In the genomic region with DNA sequence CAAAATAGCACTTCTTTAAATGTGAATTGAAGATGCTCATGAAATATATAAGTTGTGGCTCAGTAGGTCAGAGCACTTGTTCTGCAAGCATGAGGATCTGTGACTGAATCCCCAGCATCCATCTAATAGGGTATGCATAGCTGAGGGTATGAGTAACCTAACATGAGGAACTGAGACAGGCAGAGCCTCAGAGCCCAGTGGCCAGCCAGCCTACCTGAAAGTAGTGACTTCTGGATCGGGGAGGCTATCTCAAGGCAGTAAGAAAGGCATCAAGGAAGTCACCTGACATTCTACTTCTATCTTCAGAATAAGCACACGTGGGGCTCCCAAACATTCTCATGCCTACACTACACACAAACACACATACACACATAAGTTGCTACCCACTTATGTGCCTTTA, we compare ENCODE assay signal across 15 mouse cellular contexts. TPM values are rescaled to one million over a fixed set of nuclear protein-coding genes. Genes with fewer than 3 reads are reported as not detected.
A peak's percentile ranks its signal among the peaks of the same experiment; 100 is the strongest.
DNase-seq lines count a peak whose midpoint lies in the region; ATAC-seq and TF ChIP-seq lines count a peak whose summit lies in the region.
"Had no signal": no experiment of that assay in that cellular context is flagged by ENCODE, and none has a peak within 500 bp of the region (broad histone marks: within the 10 kb centered on the region; RNA-seq: fewer than 3 reads in every experiment).

No protein-coding gene starts in this region.

- no peaks in the 10 kb centered on the region for H3K27me3 ChIP-seq in hindbrain, embryonic 14.5 days (ENCODE audit: control insufficient read depth, insufficient read depth, low read length)
- no peaks in the 10 kb centered on the region for H3K27me3 ChIP-seq in hindbrain, embryonic 12.5 days
- H3K27me3 ChIP-seq in midbrain, embryonic 13.5 days, result no peaks in the 10 kb centered on the region
- no peaks in the 10 kb centered on the region for H3K27me3 ChIP-seq in midbrain, embryonic 11.5 days (ENCODE audit: control insufficient read depth, insufficient read depth, low read length)
- no peaks in the 10 kb centered on the region for H3K27me3 ChIP-seq in intestine, embryonic 16.5 days (replicated peaks; ENCODE audit: control insufficient read depth, insufficient read depth, low read length)
- no peaks in the 10 kb centered on the region for H3K27me3 ChIP-seq in stomach, postnatal 0 days (ENCODE audit: control insufficient read depth, insufficient read depth, low read length)
- H3K27me3 ChIP-seq: embryonic facial prominence, embryonic 12.5 days; forebrain, embryonic 15.5 days had no signal

- no peaks in the 10 kb centered on the region for H3K36me3 ChIP-seq in hindbrain, embryonic 14.5 days (replicated peaks; ENCODE audit: control insufficient read depth, insufficient read depth)
- no peaks in the 10 kb centered on the region for H3K36me3 ChIP-seq in hindbrain, embryonic 12.5 days
- H3K36me3 ChIP-seq in midbrain, embryonic 13.5 days, result no peaks in the 10 kb centered on the region; the same call in 1 of the 2 replicates
- H3K36me3 ChIP-seq in midbrain, embryonic 11.5 days (ENCODE audit: control insufficient read depth, insufficient read depth, low read length), result no peaks in the 10 kb centered on the region
- no peaks in the 10 kb centered on the region for H3K36me3 ChIP-seq in intestine, embryonic 16.5 days (ENCODE audit: control insufficient read depth, insufficient read depth, low read length)
- H3K36me3 ChIP-seq in stomach, postnatal 0 days (ENCODE audit: control insufficient read depth, insufficient read depth, low read length), result no peaks in the 10 kb centered on the region
- H3K36me3 ChIP-seq: embryonic facial prominence, embryonic 12.5 days; forebrain, embryonic 15.5 days; heart, embryonic 13.5 days had no signal

- peak overlapping the region; percentile 21; the same call in 1 of the 2 replicates for H3K4me2 ChIP-seq in hindbrain, embryonic 14.5 days (replicated peaks)
- no peak overlapping the region for H3K4me2 ChIP-seq in hindbrain, embryonic 12.5 days (replicated peaks)
- 0 out of 2 replicates have a peak overlapping the region, but pooled peaks have one; percentile 16 for H3K4me2 ChIP-seq in midbrain, embryonic 13.5 days (replicated peaks)
- H3K4me2 ChIP-seq in midbrain, embryonic 11.5 days, result no peak overlapping the region
- H3K4me2 ChIP-seq in intestine, embryonic 16.5 days (ENCODE audit: low read depth, low read length), result peak overlapping the region; percentile 10; the same call in 1 of the 2 replicates
- peak overlapping the region; percentile 23 for H3K4me2 ChIP-seq in stomach, postnatal 0 days (replicated peaks; ENCODE audit: low read depth)
- H3K4me2 ChIP-seq: embryonic facial prominence, embryonic 12.5 days; forebrain, embryonic 15.5 days; heart, embryonic 13.5 days had no signal

- TF ChIP-seq EP300 in stomach, postnatal 0 days (optimal IDR thresholded peaks at IDR 0.05), result no peak

- no peaks in the 10 kb centered on the region for H3K9me3 ChIP-seq in hindbrain, embryonic 14.5 days (ENCODE audit: control insufficient read depth, low read length)
- no peaks in the 10 kb centered on the region for H3K9me3 ChIP-seq in hindbrain, embryonic 12.5 days (replicated peaks)
- no peaks in the 10 kb centered on the region for H3K9me3 ChIP-seq in midbrain, embryonic 13.5 days
- H3K9me3 ChIP-seq in midbrain, embryonic 11.5 days (ENCODE audit: control insufficient read depth, low read length), result no peaks in the 10 kb centered on the region
- H3K9me3 ChIP-seq in intestine, embryonic 16.5 days (ENCODE audit: control insufficient read depth, low read length), result no peaks in the 10 kb centered on the region
- no peaks in the 10 kb centered on the region for H3K9me3 ChIP-seq in stomach, postnatal 0 days (ENCODE audit: control insufficient read depth, low read length)
- H3K9me3 ChIP-seq: embryonic facial prominence, embryonic 12.5 days; forebrain, embryonic 15.5 days; heart, embryonic 13.5 days had no signal

- 90% methylated on average over 2 of the region's 2 CpGs for WGBS in hindbrain, embryonic 14.5 days
- WGBS in hindbrain, embryonic 12.5 days, result 96% methylated on average over 2 of the region's 2 CpGs
- WGBS in midbrain, embryonic 13.5 days, result 92% methylated on average over 2 of the region's 2 CpGs
- WGBS in midbrain, embryonic 11.5 days, result 90% methylated on average over 2 of the region's 2 CpGs
- whole genome bisulfite sequencing in intestine, embryonic 16.5 days, result 83% methylated on average over 2 of the region's 2 CpGs
- WGBS in stomach, postnatal 0 days, result 64% methylated on average over 2 of the region's 2 CpGs

- H3K9ac ChIP-seq in hindbrain, embryonic 14.5 days, result no peak overlapping the region
- H3K9ac ChIP-seq in hindbrain, embryonic 12.5 days, result no peak overlapping the region
- H3K9ac ChIP-seq in midbrain, embryonic 13.5 days (replicated peaks), result no peak overlapping the region
- H3K9ac ChIP-seq in midbrain, embryonic 11.5 days (ENCODE audit: low read length), result no peak overlapping the region
- no peak overlapping the region for H3K9ac ChIP-seq in intestine, embryonic 16.5 days (ENCODE audit: low read depth, low read length)
- H3K9ac ChIP-seq in stomach, postnatal 0 days (ENCODE audit: low read length), result no peak overlapping the region
- H3K9ac ChIP-seq: embryonic facial prominence, embryonic 12.5 days; forebrain, embryonic 15.5 days; heart, embryonic 13.5 days had no signal

- H3K4me1 ChIP-seq in hindbrain, embryonic 14.5 days (replicated peaks; ENCODE audit: control insufficient read depth, insufficient read depth, low read length), result peaks cover 23% of the 10 kb centered on the region
- peaks cover 12% of the 10 kb centered on the region for H3K4me1 ChIP-seq in hindbrain, embryonic 12.5 days
- peaks cover 24% of the 10 kb centered on the region for H3K4me1 ChIP-seq in midbrain, embryonic 13.5 days (replicated peaks)
- H3K4me1 ChIP-seq in midbrain, embryonic 11.5 days (ENCODE audit: control insufficient read depth, insufficient read depth, low read length), result peaks cover 15% of the 10 kb centered on the region
- peaks cover 13% of the 10 kb centered on the region for H3K4me1 ChIP-seq in intestine, embryonic 16.5 days (ENCODE audit: control insufficient read depth, insufficient read depth, low read length)
- peaks cover 4% of the 10 kb centered on the region; the same call in 1 of the 2 replicates for H3K4me1 ChIP-seq in stomach, postnatal 0 days (replicated peaks; ENCODE audit: control insufficient read depth, insufficient read depth)

- no peak for DNase-seq in hindbrain, embryonic 14.5 days (ENCODE audit: low spot score)
- DNase-seq in midbrain, embryonic 11.5 days (ENCODE audit: low spot score, missing footprints), result no peak
- no peak for DNase-seq in stomach, postnatal 0 days (ENCODE audit: low spot score)
- DNase-seq in urinary bladder, postnatal 10 days (ENCODE audit: low spot score), result no peak
- DNase-seq: adrenal gland, postnatal 36 days; cerebellum, postnatal 25 days; gastrocnemius, postnatal 14 days; left cerebral cortex, postnatal 4 days had no signal

- no peak overlapping the region for H3K27ac ChIP-seq in hindbrain, embryonic 14.5 days
- no peak overlapping the region for H3K27ac ChIP-seq in hindbrain, embryonic 12.5 days
- H3K27ac ChIP-seq in midbrain, embryonic 13.5 days, result no peak overlapping the region
- no peak overlapping the region for H3K27ac ChIP-seq in midbrain, embryonic 11.5 days (ENCODE audit: low read depth, low read length)
- H3K27ac ChIP-seq in intestine, embryonic 16.5 days (ENCODE audit: low read length), result no peak overlapping the region
- no peak overlapping the region for H3K27ac ChIP-seq in stomach, postnatal 0 days (replicated peaks)
- H3K27ac ChIP-seq: embryonic facial prominence, embryonic 12.5 days; forebrain, embryonic 15.5 days; heart, embryonic 13.5 days; kidney, postnatal 0 days had no signal

- ATAC-seq in hindbrain, embryonic 14.5 days (ENCODE audit: low FRiP score), result no peak
- ATAC-seq in hindbrain, embryonic 12.5 days (ENCODE audit: low FRiP score), result no peak
- no peak for ATAC-seq in midbrain, embryonic 13.5 days
- ATAC-seq in midbrain, embryonic 11.5 days (ENCODE audit: low FRiP score), result no peak
- no peak for ATAC-seq in intestine, embryonic 16.5 days
- ATAC-seq in stomach, postnatal 0 days (ENCODE audit: low FRiP score, low TSS enrichment), result no peak
- ATAC-seq: forebrain, embryonic 15.5 days had no signal

- no peak for TF ChIP-seq CTCF in stomach, postnatal 0 days (IDR thresholded peaks at IDR 0.05; ENCODE audit: low read depth)

- no peak overlapping the region for H3K4me3 ChIP-seq in hindbrain, embryonic 14.5 days (replicated peaks; ENCODE audit: low read length)
- H3K4me3 ChIP-seq in hindbrain, embryonic 12.5 days, result no peak overlapping the region
- no peak overlapping the region for H3K4me3 ChIP-seq in midbrain, embryonic 13.5 days (replicated peaks)
- no peak overlapping the region for H3K4me3 ChIP-seq in midbrain, embryonic 11.5 days (ENCODE audit: low read depth, low read length)
- H3K4me3 ChIP-seq in intestine, embryonic 16.5 days (ENCODE audit: low read length), result no peak overlapping the region
- no peak overlapping the region for H3K4me3 ChIP-seq in stomach, postnatal 0 days (ENCODE audit: low read depth, low read length)
- H3K4me3 ChIP-seq: embryonic facial prominence, embryonic 12.5 days; forebrain, embryonic 15.5 days; heart, embryonic 13.5 days had no signal

RNA-seq across cellular contexts. Expression of a gene that starts 3.4 kb away (rescaled TPM):
- 18.8 and 21.1 TPM in 2 replicates for polyA plus RNA-seq in hindbrain, embryonic 14.5 days (2014; fragmentation: Nextera tagmentation; extraction: Ambion mirVana)
- 19.6 and 20.8 TPM in 2 replicates for polyA plus RNA-seq in hindbrain, embryonic 12.5 days (2016; fragmentation: Nextera tagmentation; extraction: Ambion mirVana)
- polyA plus RNA-seq in midbrain, embryonic 13.5 days (2015; fragmentation: Nextera tagmentation; extraction: Ambion mirVana), result 14.7 and 16.1 TPM in 2 replicates
- 10.0 and 14.3 TPM in 2 replicates for polyA plus RNA-seq in midbrain, embryonic 11.5 days (2014; fragmentation: Nextera tagmentation; extraction: Ambion mirVana)
- polyA plus RNA-seq in intestine, embryonic 16.5 days (2015; fragmentation: Nextera tagmentation; extraction: Ambion mirVana), result 11.2 and 11.7 TPM in 2 replicates
- 9.5 and 10.2 TPM in 2 replicates for polyA plus RNA-seq in stomach, postnatal 0 days (2015; fragmentation: Nextera tagmentation; extraction: Ambion mirVana)

RNA-seq across cellular contexts. Expression of a gene that starts 3.5 kb away (rescaled TPM):
- 22.0 TPM in 2 replicates for polyA plus RNA-seq in hindbrain, embryonic 14.5 days (2014; fragmentation: Nextera tagmentation; extraction: Ambion mirVana)
- 24.4 and 29.0 TPM in 2 replicates for polyA plus RNA-seq in hindbrain, embryonic 12.5 days (2016; fragmentation: Nextera tagmentation; extraction: Ambion mirVana)
- polyA plus RNA-seq in midbrain, embryonic 13.5 days (2015; fragmentation: Nextera tagmentation; extraction: Ambion mirVana), result 17.5 and 18.1 TPM in 2 replicates
- 28.8 and 29.3 TPM in 2 replicates for polyA plus RNA-seq in midbrain, embryonic 11.5 days (2014; fragmentation: Nextera tagmentation; extraction: Ambion mirVana)
- 24.6 and 25.6 TPM in 2 replicates for polyA plus RNA-seq in intestine, embryonic 16.5 days (2015; fragmentation: Nextera tagmentation; extraction: Ambion mirVana)
- 23.6 and 25.2 TPM in 2 replicates for polyA plus RNA-seq in stomach, postnatal 0 days (2015; fragmentation: Nextera tagmentation; extraction: Ambion mirVana)

Comparison
In these comparisons a context has a peak if more than half of its experiments do, and no peak if none do; other contexts are left out.
1. H3K4me2 ChIP-seq: peak in hindbrain, embryonic 14.5 days (single experiment), midbrain, embryonic 13.5 days (single experiment), intestine, embryonic 16.5 days (single experiment) and stomach, postnatal 0 days (single experiment); none in hindbrain, embryonic 12.5 days (single experiment) and midbrain, embryonic 11.5 days (single experiment).